Comparison of ENCODE assay signal across 8 mouse cellular contexts in genomic region chr7:44640843-44641605, GRCm38 (mm10). TPM values are rescaled to one million over a fixed set of nuclear protein-coding genes. Genes with fewer than 3 reads are reported as not detected.
DNase-seq lines count a peak whose midpoint lies in the region; ATAC-seq lines count a peak whose summit lies in the region.

No protein-coding gene starts in this region.

- peak; percentile 36 for DNase-seq in left cerebral cortex, adult 11 months (ENCODE audit: low spot score)
- no peak for DNase-seq in left cerebral cortex, postnatal 4 days
- peak; percentile 39 to 80 for DNase-seq in left cerebral cortex, adult 9 months (ENCODE audit: low spot score in 2 of 2)
- peak; percentile 57 for DNase-seq in right cerebral cortex, postnatal 25 days
- DNase-seq in adrenal gland, adult (ENCODE audit: inconsistent age in 2 of 2, low spot score in 1 of 2) = no peak
- no peak for DNase-seq in gastrocnemius, postnatal 36 days

- no peak overlapping the region for H3K9ac ChIP-seq in forebrain, embryonic 16.5 days (replicated peaks; ENCODE audit: low read depth, low read length)

- intact Hi-C loops in left cerebral cortex, postnatal 4 days (cut with DNase I) = no loop called here
- intact Hi-C loops in gastrocnemius, postnatal 36 days (cut with DNase I) = loop anchor here (10.0 kb wide), 1 partner anchor 184 kb away; no protein-coding TSS in a partner anchor

- H3K36me3 ChIP-seq in forebrain, embryonic 16.5 days (ENCODE audit: control insufficient read depth, insufficient read depth) = no peaks in the 10 kb centered on the region

- H3K9me3 ChIP-seq in forebrain, embryonic 16.5 days (ENCODE audit: control insufficient read depth, low read length) = peaks cover 2% of the 10 kb centered on the region; the same call in 1 of the 2 replicates

- H3K4me2 ChIP-seq in forebrain, embryonic 16.5 days (ENCODE audit: low read length) = peak overlapping the region; percentile 18; the same call in 1 of the 2 replicates

- 17% methylated on average over 25 of the region's 25 CpGs for WGBS in forebrain, embryonic 16.5 days

- no peak overlapping the region for H3K27ac ChIP-seq in forebrain, embryonic 16.5 days (ENCODE audit: low read length)

- H3K27me3 ChIP-seq in forebrain, embryonic 16.5 days (replicated peaks; ENCODE audit: control insufficient read depth, insufficient read depth, low read length) = peaks cover 27% of the 10 kb centered on the region

- H3K4me3 ChIP-seq in forebrain, embryonic 16.5 days (replicated peaks; ENCODE audit: low read length) = 0 out of 2 replicates have a peak overlapping the region, but pooled peaks have one; percentile 4

- peaks cover 5% of the 10 kb centered on the region for H3K4me1 ChIP-seq in forebrain, embryonic 16.5 days (replicated peaks; ENCODE audit: control insufficient read depth, insufficient read depth, low read length)

- ATAC-seq in forebrain, embryonic 16.5 days = no peak
- ATAC-seq in monocyte, adult 5-6 weeks (replicated peaks; ENCODE audit: insufficient number of reproducible peaks, low FRiP score, low TSS enrichment, poor library complexity, severe bottlenecking) = no peak

RNA-seq across cellular contexts. Expression of gene Myh14, which starts 29.6 kb away (rescaled TPM):
- total RNA-seq in left cerebral cortex, postnatal 4 days (2021) = 1 to 10 TPM; 3.0 to 5.7 TPM
- polyA plus RNA-seq in forebrain, embryonic 16.5 days (2015; fragmentation: Nextera tagmentation; extraction: Ambion mirVana) = 1.6 and 1.7 TPM in 2 replicates
- 10 to 100 TPM; 22.5 to 29.7 TPM for total RNA-seq in gastrocnemius, postnatal 36 days (2021)
- not detected in 3 replicates for total RNA-seq in monocyte, adult 5-6 weeks (2017)

RNA-seq across cellular contexts. Expression of gene Kcnc3, which starts 50.6 kb away (rescaled TPM):
- 10 to 100 TPM; 31.0 to 33.0 TPM for total RNA-seq in left cerebral cortex, postnatal 4 days (2021)
- 2.8 and 4.0 TPM in 2 replicates for polyA plus RNA-seq in forebrain, embryonic 16.5 days (2015; fragmentation: Nextera tagmentation; extraction: Ambion mirVana)
- total RNA-seq in gastrocnemius, postnatal 36 days (2021) = 1 to 10 TPM; 5.3 to 5.7 TPM
- total RNA-seq in monocyte, adult 5-6 weeks (2017) = 0.19 to 0.43 TPM (median 0.38 TPM) in 3 replicates

Comparison
In these comparisons a context has a peak if more than half of its experiments do, and no peak if none do; other contexts are left out.
1. DNase-seq: peak in left cerebral cortex, adult 11 months (single experiment), left cerebral cortex, adult 9 months (2 of 2) and right cerebral cortex, postnatal 25 days (single experiment); none in left cerebral cortex, postnatal 4 days (single experiment), adrenal gland, adult (0 of 2) and gastrocnemius, postnatal 36 days (0 of 2).
2. RNA of gene Kcnc3, which starts 50.6 kb away (total RNA-seq): 31.0 to 33.0 TPM in left cerebral cortex, postnatal 4 days; 5.3 to 5.7 TPM in gastrocnemius, postnatal 36 days and 0.19 to 0.43 TPM in monocyte, adult 5-6 weeks; every median in the first group is over 4 times any median in the second.